Mouse (Mus musculus) liver, embryonic 18 days (tissue): ENCODE results near the gene Slc25a22. TPM values are rescaled to one million over a fixed set of nuclear protein-coding genes. Genes with fewer than 3 reads are reported as not detected.

ENCODE experiments used
- polyA plus RNA-seq: library from polyadenylated mRNA; depleted of rRNA; stranded (reverse); fragments of >200 nt; gene quantifications from 2 replicates; pipeline ENCODE4 v1.2.3, GENCODE M21; 2012; rRNA removed

Slc25a22 gene
- polyA plus RNA-seq: 25.7 and 31.3 TPM in 2 replicates

GRCm38 (mm10) chr7:141437178-141438120 lies at the start of gene Slc25a22:
Gene Slc25a22 (minus strand): TSS chr7:141437892.

GRCm38 (mm10) chr7:141475011-141475804 lies 37.5 kb upstream of the Slc25a22 start, which contains the start of the genes Polr2l and Tspan4:
Gene Polr2l (minus strand): TSS chr7:141475132.
Gene Tspan4 (plus strand): TSS chr7:141475240.

GRCm38 (mm10) chr7:141467230-141468030 lies 29.7 kb upstream of the Slc25a22 start, which contains the start of gene Cd151:
Gene Cd151 (plus strand): TSS chr7:141467392.

GRCm38 (mm10) chr7:141460391-141461113 lies 22.9 kb upstream of the Slc25a22 start, which contains the start of gene Cracr2b:
Gene Cracr2b (plus strand): TSS chr7:141461094.

GRCm38 (mm10) chr7:141454967-141455551 lies 17.4 kb upstream of the Slc25a22 start, which contains the start of gene Pnpla2:
Gene Pnpla2 (plus strand): TSS chr7:141455198.

DNA sequence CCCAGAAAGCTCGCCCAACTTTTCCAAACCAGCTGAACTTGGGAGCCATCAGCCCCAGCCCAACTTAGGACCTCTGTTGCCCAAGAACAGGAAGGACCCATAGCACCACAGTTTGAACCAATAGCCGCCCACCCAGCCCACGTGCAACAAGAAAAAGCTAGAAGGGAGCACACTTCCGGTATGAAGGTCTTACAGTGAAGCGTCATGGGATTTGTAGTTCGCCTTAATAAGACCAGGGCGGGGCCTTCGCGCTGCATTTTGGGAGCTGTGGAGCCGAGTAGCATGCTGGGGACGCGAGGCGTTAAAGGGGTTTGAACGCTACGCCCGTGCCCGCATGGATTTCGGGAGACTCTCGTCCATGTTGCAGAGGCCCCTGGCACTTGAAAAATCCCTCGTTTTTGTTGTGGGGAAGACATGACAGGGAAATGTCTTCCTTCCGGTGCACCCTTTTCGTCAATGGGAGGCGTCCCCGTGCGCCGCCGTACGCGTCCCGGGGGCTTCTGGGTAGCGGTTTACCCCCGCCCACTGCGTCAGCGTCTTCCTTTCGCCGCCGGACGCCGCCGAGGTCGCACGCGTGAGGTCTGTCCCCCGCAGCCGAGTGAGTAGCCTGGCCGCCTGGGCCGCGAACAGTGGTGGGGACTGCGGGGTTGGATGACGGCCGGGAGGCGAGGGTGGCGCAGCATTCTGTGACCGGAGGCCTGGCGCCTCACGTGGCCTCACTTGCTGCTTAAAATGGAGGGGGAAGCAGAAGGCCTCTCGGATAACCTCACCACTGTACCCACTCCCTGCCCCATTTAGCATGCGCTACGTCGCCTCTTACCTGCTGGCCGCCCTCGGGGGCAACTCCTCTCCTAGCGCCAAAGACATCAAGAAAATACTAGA lies 9.7 kb upstream of the Slc25a22 start, which contains the start of gene Rplp2:
Rplp2 (plus strand) TSS at position 261 of the 882 bp plus-strand sequence.

DNA sequence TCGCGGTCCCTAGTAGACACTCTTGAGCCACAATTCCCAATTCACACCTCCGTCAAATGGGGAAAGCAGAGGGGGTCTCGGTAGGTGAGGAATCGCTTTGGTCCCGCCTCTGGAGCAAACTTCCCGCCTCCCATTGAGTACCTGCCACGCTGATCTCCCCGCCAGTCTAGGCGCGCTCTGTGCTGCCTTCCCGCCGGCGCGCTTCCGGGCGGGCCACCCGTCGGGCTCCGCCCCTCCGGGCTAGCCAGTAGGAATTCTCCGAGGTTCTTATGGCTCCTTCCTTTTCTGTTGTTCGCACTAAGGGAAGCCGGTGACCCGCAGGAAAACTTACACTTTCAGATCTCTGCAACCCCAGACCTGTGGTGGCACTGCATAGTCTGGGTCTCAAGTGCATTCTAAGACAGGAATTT lies 6.1 kb upstream of the Slc25a22 start, which contains the start of gene Pidd1:
Pidd1 (minus strand) TSS at position 198 of the 410 bp plus-strand sequence.

DNA sequence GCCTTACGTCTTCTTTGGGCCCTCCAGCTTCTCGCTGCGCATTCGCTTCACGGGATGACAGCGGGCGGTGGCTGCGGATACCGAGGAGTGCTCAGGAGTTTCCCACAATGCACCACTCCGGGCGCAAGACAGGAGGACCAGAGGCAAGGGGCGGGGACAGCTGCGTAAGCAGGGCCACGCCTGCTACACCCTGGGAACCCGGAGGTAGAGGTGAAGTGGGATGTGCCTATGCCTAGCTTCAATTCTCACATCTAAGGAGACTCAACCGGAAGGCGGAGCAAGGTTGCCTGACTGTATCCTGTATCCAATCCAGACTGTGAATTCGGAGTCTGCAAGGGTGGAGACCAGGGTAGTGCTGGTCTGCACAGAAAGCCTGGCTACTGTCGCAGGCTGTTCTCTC lies 8.4 kb downstream of the Slc25a22 start, which contains the start of gene Cend1:
Cend1 (minus strand) TSS at position 182 of the 400 bp plus-strand sequence.

DNA sequence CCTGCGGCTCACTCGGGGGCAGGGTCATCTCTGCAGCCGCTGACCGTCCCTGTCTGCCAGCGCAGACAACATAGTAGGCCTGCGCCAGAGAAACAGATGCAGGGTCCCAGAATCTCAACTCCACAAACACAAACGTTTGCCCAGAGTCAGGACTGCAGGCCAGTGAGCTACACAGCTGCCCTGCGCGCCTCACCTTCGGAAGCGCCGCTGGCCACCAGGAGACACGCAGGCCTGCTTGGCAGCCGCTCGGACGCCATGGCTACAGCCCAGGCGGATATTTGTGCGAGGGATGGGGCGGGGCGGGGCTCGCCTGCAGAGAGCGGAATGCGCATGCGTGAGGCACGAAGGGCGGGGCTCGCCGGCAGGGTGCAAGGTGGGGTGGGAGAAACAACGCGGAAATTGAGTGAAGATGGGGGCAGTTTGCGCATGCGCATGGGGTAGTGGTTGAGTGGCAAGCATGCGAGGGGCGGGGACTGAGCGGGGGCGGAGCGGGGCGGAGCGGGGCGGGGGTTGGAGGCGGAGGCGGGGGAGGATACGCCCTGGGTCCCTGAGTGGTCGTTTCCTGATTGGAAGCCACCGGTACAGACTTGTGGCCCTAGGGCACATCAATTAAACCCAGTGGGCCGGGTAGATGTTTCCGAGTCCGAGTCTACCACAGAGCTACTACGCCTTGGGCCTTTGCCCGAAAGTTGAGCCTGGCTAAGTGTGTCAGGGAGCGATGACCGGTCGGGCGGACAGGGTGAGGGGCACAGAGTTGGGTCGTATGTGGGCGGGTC lies 23.7 kb downstream of the Slc25a22 start, which contains the start of gene Gatd1:
Gatd1 (minus strand) TSS at position 328 of the 776 bp plus-strand sequence.

DNA sequence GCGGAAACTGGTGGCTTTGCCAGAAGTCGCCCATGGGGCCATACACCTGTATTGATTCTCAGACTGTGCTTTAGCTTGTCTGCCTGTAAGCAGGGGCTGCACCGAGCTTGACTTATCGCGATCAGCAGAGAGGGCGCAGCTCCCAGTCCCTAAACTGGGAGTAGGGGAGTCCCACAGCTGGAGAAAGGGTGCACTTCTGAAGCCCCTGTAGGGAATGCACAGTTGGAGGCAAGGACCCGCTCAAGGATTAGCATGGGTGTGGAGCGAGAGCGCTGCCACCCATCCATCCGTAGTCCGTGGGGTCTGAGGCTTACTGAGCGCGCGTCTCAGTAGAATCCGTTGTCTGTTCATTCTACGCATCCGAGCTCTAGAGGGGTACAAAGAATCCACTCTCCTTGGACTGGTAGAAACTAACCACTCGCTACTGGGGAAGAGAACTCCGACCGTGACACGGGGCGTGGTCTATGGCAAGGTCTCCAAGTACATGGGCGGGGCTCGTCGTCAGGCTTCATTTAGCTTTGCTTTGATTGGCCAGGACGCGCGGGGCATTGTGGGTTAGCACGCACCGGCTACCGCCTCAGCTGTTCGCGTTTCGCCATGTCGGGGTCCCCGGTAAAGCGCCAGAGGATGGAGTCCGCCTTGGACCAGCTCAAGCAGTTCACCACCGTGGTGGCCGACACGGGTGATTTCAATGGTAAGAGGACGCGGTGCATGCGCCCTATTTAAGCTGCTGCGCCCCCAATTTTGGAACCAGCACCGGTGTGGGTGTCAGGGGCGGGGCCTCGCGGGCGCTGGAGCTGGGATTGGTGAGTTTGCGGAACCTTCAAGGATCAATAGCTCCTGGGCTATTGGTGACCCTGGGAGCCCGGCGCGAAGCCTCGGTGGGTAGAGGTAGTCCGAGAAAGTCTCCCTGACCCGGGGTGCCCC lies 45.8 kb downstream of the Slc25a22 start, which contains the start of gene Taldo1:
Taldo1 (plus strand) TSS at position 575 of the 927 bp plus-strand sequence.

Other genes starting within 250 kb of the Slc25a22 start
- gene Hras, start 243.9 kb downstream of the Slc25a22 start, polyA plus RNA-seq: 39.5 and 41.3 TPM in 2 replicates
- 3.1 and 3.4 TPM in 2 replicates for gene Lrrc56, start 243.7 kb downstream of the Slc25a22 start, polyA plus RNA-seq
- gene Lmntd2, start 223.8 kb downstream of the Slc25a22 start, polyA plus RNA-seq: 2.5 and 2.6 TPM in 2 replicates
- 29.2 and 33.5 TPM in 2 replicates for gene Rassf7, start 222.0 kb downstream of the Slc25a22 start, polyA plus RNA-seq
- 6.8 and 9.2 TPM in 2 replicates for gene Phrf1, start 209.1 kb downstream of the Slc25a22 start, polyA plus RNA-seq
- gene Irf7, start 171.4 kb downstream of the Slc25a22 start, polyA plus RNA-seq: 54.2 and 82.1 TPM in 2 replicates
- 0.13 and 0.29 TPM in 2 replicates for gene Cdhr5, start 161.1 kb downstream of the Slc25a22 start, polyA plus RNA-seq
- gene Sct, start 158.8 kb downstream of the Slc25a22 start, polyA plus RNA-seq: 0.12 and 0.37 TPM in 2 replicates
- not detected in 2 replicates for gene Drd4, start 145.9 kb downstream of the Slc25a22 start, polyA plus RNA-seq
- gene Deaf1, start 110.2 kb downstream of the Slc25a22 start, polyA plus RNA-seq: 5.7 and 6.8 TPM in 2 replicates
- gene Tmem80, start 110.2 kb downstream of the Slc25a22 start, polyA plus RNA-seq: 11.9 and 13.7 TPM in 2 replicates
- gene Eps8l2, start 99.0 kb downstream of the Slc25a22 start, polyA plus RNA-seq: 35.8 and 50.7 TPM in 2 replicates
- 174 and 190 TPM in 2 replicates for gene Taldo1, start 45.7 kb downstream of the Slc25a22 start, polyA plus RNA-seq
- 16.5 and 18.5 TPM in 2 replicates for gene Gatd1, start 23.8 kb downstream of the Slc25a22 start, polyA plus RNA-seq
- 0.02 TPM in 2 replicates for gene Cend1, start 8.4 kb downstream of the Slc25a22 start, polyA plus RNA-seq
- 7.1 and 7.3 TPM in 2 replicates for gene Pidd1, start 6.1 kb upstream of the Slc25a22 start, polyA plus RNA-seq
- gene Rplp2, start 9.5 kb upstream of the Slc25a22 start, polyA plus RNA-seq: 451 and 526 TPM in 2 replicates
- 15.9 and 16.9 TPM in 2 replicates for gene Pnpla2, start 17.3 kb upstream of the Slc25a22 start, polyA plus RNA-seq
- 4.1 and 4.5 TPM in 2 replicates for gene Cracr2b, start 23.2 kb upstream of the Slc25a22 start, polyA plus RNA-seq
- 27.6 and 30.3 TPM in 2 replicates for gene Cd151, start 29.5 kb upstream of the Slc25a22 start, polyA plus RNA-seq
- gene Polr2l, start 37.2 kb upstream of the Slc25a22 start, polyA plus RNA-seq: 14.7 and 16.5 TPM in 2 replicates
- 43.8 and 59.1 TPM in 2 replicates for gene Tspan4, start 37.3 kb upstream of the Slc25a22 start, polyA plus RNA-seq
- gene Chid1, start 102.0 kb upstream of the Slc25a22 start, polyA plus RNA-seq: 14.0 and 15.5 TPM in 2 replicates
- 18.5 and 19.7 TPM in 2 replicates for gene Ap2a2, start 124.3 kb upstream of the Slc25a22 start, polyA plus RNA-seq
- 0.18 and 0.38 TPM in 2 replicates for gene Muc6, start 217.4 kb upstream of the Slc25a22 start, polyA plus RNA-seq